Mouse (Mus musculus): Measurements from ENCODE around the gene Kcnh6. TPM values are rescaled to one million over a fixed set of nuclear protein-coding genes. Genes with fewer than 3 reads are reported as not detected.

Gene Kcnh6
- polyA plus RNA-seq, 1 experiment, result 4.3 TPM

DNA sequence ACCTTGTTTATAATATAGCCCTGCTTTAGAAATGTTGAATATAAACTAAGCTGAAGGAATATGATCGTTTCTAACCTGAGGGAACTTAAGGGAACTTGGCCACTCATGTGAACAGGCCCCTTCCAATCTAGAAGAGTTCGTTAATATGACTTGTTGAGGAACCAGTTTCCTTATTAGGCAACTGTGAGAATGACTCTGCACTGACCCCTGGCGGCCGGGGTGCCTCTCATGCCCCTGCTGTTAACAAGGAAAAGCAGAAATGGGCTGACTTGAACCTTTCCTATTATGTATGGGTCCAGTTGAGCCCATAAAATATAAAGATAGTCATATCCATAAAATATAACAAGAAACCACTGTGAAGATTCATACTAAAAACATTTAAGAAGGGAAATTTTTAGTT is 68.4 kb downstream of the Kcnh6 start:
- Histone ChIP-seq H3K27ac (ENCODE audit: control insufficient read depth, insufficient read depth, low read length) (no peak overlapping the region), H3K27me3 (ENCODE audit: control insufficient read depth, insufficient read depth, low read length) (no peaks in the 10 kb centered on the region), H3K36me3 (ENCODE audit: control insufficient read depth, insufficient read depth, low read length) (peaks cover 17% of the 10 kb centered on the region), H3K4me1 (replicated peaks; ENCODE audit: control insufficient read depth, insufficient read depth, low read length) (no peaks in the 10 kb centered on the region), H3K4me3 (ENCODE audit: control insufficient read depth, insufficient read depth, low read length) (no peak overlapping the region)
- 2% methylated on average over 4 of the region's 4 CpGs for WGBS
- TF ChIP-seq POLR2A (IDR thresholded peaks at IDR 0.05; ENCODE audit: control insufficient read depth, extremely low read depth, insufficient read depth, low read length, poor library complexity) (no peak), CTCF (IDR thresholded peaks at IDR 0.05; ENCODE audit: borderline replicate concordance, control insufficient read depth, extremely low read depth, insufficient read depth, low read length, poor library complexity) (peak; percentile 42; the same call in 1 of the 2 replicates)
- peak; percentile 74 for DNase-seq

Other genes starting within 250 kb of the Kcnh6 start
- 6.1 and 9.4 TPM in 2 replicates for gene Cyb561, start 54.8 kb upstream of the Kcnh6 start, polyA plus RNA-seq (2012; rRNA removed)
- gene Ace, start 40.2 kb upstream of the Kcnh6 start, polyA plus RNA-seq (2012; rRNA removed), result 8.0 and 10.2 TPM in 2 replicates
- not detected in 2 replicates for gene Ace3, start 13.4 kb upstream of the Kcnh6 start, polyA plus RNA-seq (2012; rRNA removed)
- 79.1 and 85.0 TPM in 2 replicates for gene Dcaf7, start 28.7 kb downstream of the Kcnh6 start, polyA plus RNA-seq (2012; rRNA removed)
- gene Taco1, start 57.9 kb downstream of the Kcnh6 start, polyA plus RNA-seq (2012; rRNA removed), result 14.9 and 18.4 TPM in 2 replicates
- gene Map3k3, start 76.5 kb downstream of the Kcnh6 start, polyA plus RNA-seq (2012; rRNA removed), result 45.6 and 46.0 TPM in 2 replicates
- not detected in 2 replicates for gene Gm10840, start 152.7 kb downstream of the Kcnh6 start, polyA plus RNA-seq (2012; rRNA removed)
- gene Limd2, start 152.7 kb downstream of the Kcnh6 start, polyA plus RNA-seq (2012; rRNA removed), result 569 and 594 TPM in 2 replicates
- gene Strada, start 194.0 kb downstream of the Kcnh6 start, polyA plus RNA-seq (2012; rRNA removed), result 40.3 and 40.5 TPM in 2 replicates
- 15.5 and 16.9 TPM in 2 replicates for gene Ccdc47, start 208.2 kb downstream of the Kcnh6 start, polyA plus RNA-seq (2012; rRNA removed)
- 16.7 and 19.9 TPM in 2 replicates for gene Ddx42, start 208.8 kb downstream of the Kcnh6 start, polyA plus RNA-seq (2012; rRNA removed)
- 23.7 and 25.3 TPM in 2 replicates for gene Ftsj3, start 248.0 kb downstream of the Kcnh6 start, polyA plus RNA-seq (2012; rRNA removed)
- gene Psmc5, start 248.0 kb downstream of the Kcnh6 start, polyA plus RNA-seq (2012; rRNA removed), result 53.9 and 56.1 TPM in 2 replicates

All from thymus, adult 2 months (tissue).